ENCODE assay signal across 9 mouse cellular contexts in the genomic region with DNA sequence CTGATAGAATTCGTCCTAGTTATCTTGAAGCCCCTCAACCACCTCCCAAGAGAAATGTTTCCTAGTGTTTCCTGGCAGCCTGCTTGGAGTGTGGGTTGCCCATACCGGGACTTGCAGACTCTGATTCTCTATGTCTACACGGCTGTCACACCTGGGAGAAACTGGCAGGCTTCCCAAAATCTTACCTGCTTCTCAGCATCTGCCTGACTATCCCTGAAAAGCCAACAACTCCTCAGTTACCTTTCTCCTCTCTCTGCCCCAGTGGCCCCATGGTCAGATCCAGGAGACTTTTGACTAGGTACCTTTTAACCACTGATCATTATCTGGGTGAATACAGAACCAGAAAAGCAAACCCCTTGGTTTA. TPM values are rescaled to one million over a fixed set of nuclear protein-coding genes. Genes with fewer than 3 reads are reported as not detected.
DNase-seq lines count a peak whose midpoint lies in the region; ATAC-seq and TF ChIP-seq lines count a peak whose summit lies in the region.
"Had no signal": no experiment of that assay in that cellular context is flagged by ENCODE, and none has a peak within 500 bp of the region (broad histone marks: within the 10 kb centered on the region; RNA-seq: fewer than 3 reads in every experiment).

No protein-coding gene starts in this region.

- intact Hi-C loops in gastrocnemius, adult 2 months (cut with DNase I) = no loop called here
- intact Hi-C loops in gastrocnemius, postnatal 36 days (cut with DNase I) = no loop called here

- peak overlapping the region; percentile 90; the same call in 1 of the 2 replicates for H3K27ac ChIP-seq in gastrocnemius, adult 2 months
- no peak overlapping the region for H3K27ac ChIP-seq in neural tube, embryonic 11.5 days (ENCODE audit: low read depth, low read length)
- 0 out of 2 replicates have a peak overlapping the region, but pooled peaks have one; percentile 87 for H3K27ac ChIP-seq in liver, embryonic 12.5 days

- peaks cover 9% of the 10 kb centered on the region for H3K4me1 ChIP-seq in neural tube, embryonic 11.5 days (ENCODE audit: control insufficient read depth, insufficient read depth, low read length)
- peaks cover 54% of the 10 kb centered on the region for H3K4me1 ChIP-seq in liver, embryonic 12.5 days

- DNase-seq in gastrocnemius, adult 2 months = no peak
- no peak for DNase-seq in gastrocnemius, postnatal 36 days
- no peak for DNase-seq in neural tube, embryonic 11.5 days (ENCODE audit: low spot score)
- no peak for DNase-seq in neural tube, embryonic 10.5 days (ENCODE audit: extremely low spot score, low spot score)
- DNase-seq in frontal cortex, postnatal 36 days (ENCODE audit: low spot score in 2 of 2) = no peak
- no peak for DNase-seq in layer of hippocampus, postnatal 25 days (ENCODE audit: extremely low spot score in 1 of 2, low spot score in 1 of 2)
- no peak for DNase-seq in layer of hippocampus, postnatal 10 days (ENCODE audit: low spot score in 2 of 2)

- H3K4me2 ChIP-seq in neural tube, embryonic 11.5 days (ENCODE audit: low read depth) = peak overlapping the region; percentile 82; the same call in 1 of the 2 replicates
- H3K4me2 ChIP-seq in liver, embryonic 12.5 days = peak overlapping the region; percentile 95

- peak overlapping the region; percentile 85 for H3K4me3 ChIP-seq in gastrocnemius, adult 2 months
- H3K4me3 ChIP-seq in neural tube, embryonic 11.5 days (ENCODE audit: low read depth, low read length) = no peak overlapping the region
- peak overlapping the region; percentile 85 for H3K4me3 ChIP-seq in liver, embryonic 12.5 days

- no peak for ATAC-seq in neural tube, embryonic 11.5 days (ENCODE audit: insufficient read depth, low FRiP score, low TSS enrichment)
- ATAC-seq in liver, embryonic 12.5 days = no peak

- no peaks in the 10 kb centered on the region for H3K36me3 ChIP-seq in neural tube, embryonic 11.5 days (ENCODE audit: control insufficient read depth, insufficient read depth, low read length)
- no peaks in the 10 kb centered on the region for H3K36me3 ChIP-seq in liver, embryonic 12.5 days

- H3K9ac ChIP-seq in neural tube, embryonic 11.5 days (ENCODE audit: low read length) = no peak overlapping the region
- H3K9ac ChIP-seq in liver, embryonic 12.5 days = peak overlapping the region; percentile 90

- no peaks in the 10 kb centered on the region for H3K9me3 ChIP-seq in neural tube, embryonic 11.5 days (ENCODE audit: control insufficient read depth, low read length)
- H3K9me3 ChIP-seq in liver, embryonic 12.5 days (replicated peaks) = no peaks in the 10 kb centered on the region

- WGBS in neural tube, embryonic 11.5 days = 80% methylated on average over 3 of the region's 3 CpGs
- WGBS in liver, embryonic 12.5 days (ENCODE audit: insufficient replicate concordance) = 56% methylated on average over 3 of the region's 3 CpGs

- TF ChIP-seq CTCF in gastrocnemius, adult 2 months (IDR thresholded peaks at IDR 0.05) = no peak

- 0 out of 2 replicates have a peak, but pooled peaks cover 3% of the 10 kb centered on the region for H3K27me3 ChIP-seq in neural tube, embryonic 11.5 days (ENCODE audit: control insufficient read depth, insufficient read depth, low read length)
- 0 out of 2 replicates have a peak, but pooled peaks cover 7% of the 10 kb centered on the region for H3K27me3 ChIP-seq in liver, embryonic 12.5 days (replicated peaks)

RNA-seq across cellular contexts. Expression of gene Ptpra, which starts 1.6 kb away (rescaled TPM):
- total RNA-seq in gastrocnemius, adult 2 months (2021) = 10 to 100 TPM; 16.0 to 23.3 TPM
- 10 to 100 TPM; 15.5 to 20.6 TPM for total RNA-seq in gastrocnemius, postnatal 36 days (2021)
- polyA plus RNA-seq in neural tube, embryonic 11.5 days (2014; fragmentation: Nextera tagmentation; extraction: Ambion mirVana) = 103 and 105 TPM in 2 replicates
- 51.3 and 57.7 TPM in 2 replicates for polyA plus RNA-seq in liver, embryonic 12.5 days (2016; fragmentation: Nextera tagmentation; extraction: Ambion mirVana)
- total RNA-seq in layer of hippocampus, postnatal 25 days (2021) = 100 to 1,000 TPM; 322 to 337 TPM
- 100 to 1,000 TPM; 283 to 297 TPM for total RNA-seq in layer of hippocampus, postnatal 10 days (2021)

RNA-seq across cellular contexts. Expression of gene Pced1a, which starts 27.2 kb away (rescaled TPM):
- 1 to 10 TPM; 4.5 to 5.0 TPM for total RNA-seq in gastrocnemius, adult 2 months (2021)
- total RNA-seq in gastrocnemius, postnatal 36 days (2021) = 1 to 10 TPM; 2.8 to 4.0 TPM
- 7.7 and 9.0 TPM in 2 replicates for polyA plus RNA-seq in neural tube, embryonic 11.5 days (2014; fragmentation: Nextera tagmentation; extraction: Ambion mirVana)
- polyA plus RNA-seq in liver, embryonic 12.5 days (2016; fragmentation: Nextera tagmentation; extraction: Ambion mirVana) = 5.2 and 5.7 TPM in 2 replicates
- total RNA-seq in layer of hippocampus, postnatal 25 days (2021) = 10 to 100 TPM; 22.4 to 25.4 TPM
- total RNA-seq in layer of hippocampus, postnatal 10 days (2021) = 10 to 100 TPM; 19.1 to 23.3 TPM

RNA-seq across cellular contexts. Expression of gene Vps16, which starts 27.6 kb away (rescaled TPM):
- total RNA-seq in gastrocnemius, adult 2 months (2021) = 10 to 100 TPM; 15.7 to 19.1 TPM
- total RNA-seq in gastrocnemius, postnatal 36 days (2021) = 10 to 100 TPM; 14.9 to 18.7 TPM
- polyA plus RNA-seq in neural tube, embryonic 11.5 days (2014; fragmentation: Nextera tagmentation; extraction: Ambion mirVana) = 77.7 and 85.7 TPM in 2 replicates
- polyA plus RNA-seq in liver, embryonic 12.5 days (2016; fragmentation: Nextera tagmentation; extraction: Ambion mirVana) = 54.9 and 64.5 TPM in 2 replicates
- 10 to 100 TPM; 91.6 to 95.2 TPM for total RNA-seq in layer of hippocampus, postnatal 25 days (2021)
- total RNA-seq in layer of hippocampus, postnatal 10 days (2021) = 10 to 100 TPM; 87.1 to 98.7 TPM

RNA-seq across cellular contexts. Expression of gene Tmem239, which starts 45.4 kb away (rescaled TPM):
- total RNA-seq in gastrocnemius, adult 2 months (2021) = not detected
- total RNA-seq in gastrocnemius, postnatal 36 days (2021) = not detected
- 0.17 TPM in 1 of 2 replicates, not detected in the other for polyA plus RNA-seq in neural tube, embryonic 11.5 days (2014; fragmentation: Nextera tagmentation; extraction: Ambion mirVana)
- not detected in 2 replicates for polyA plus RNA-seq in liver, embryonic 12.5 days (2016; fragmentation: Nextera tagmentation; extraction: Ambion mirVana)
- not detected for total RNA-seq in layer of hippocampus, postnatal 25 days (2021)
- not detected for total RNA-seq in layer of hippocampus, postnatal 10 days (2021)
- total RNA-seq: left cerebral cortex, postnatal 36 days had no signal

RNA-seq across cellular contexts. Expression of gene 1700020A23Rik, which starts 46.6 kb away (rescaled TPM):
- not detected for total RNA-seq in gastrocnemius, adult 2 months (2021)
- total RNA-seq in gastrocnemius, postnatal 36 days (2021) = not detected
- polyA plus RNA-seq in neural tube, embryonic 11.5 days (2014; fragmentation: Nextera tagmentation; extraction: Ambion mirVana) = not detected in 2 replicates
- not detected in 2 replicates for polyA plus RNA-seq in liver, embryonic 12.5 days (2016; fragmentation: Nextera tagmentation; extraction: Ambion mirVana)
- not detected for total RNA-seq in layer of hippocampus, postnatal 25 days (2021)
- not detected for total RNA-seq in layer of hippocampus, postnatal 10 days (2021)
- total RNA-seq: left cerebral cortex, postnatal 36 days had no signal

Comparison
In these comparisons a context has a peak if more than half of its experiments do, and no peak if none do; other contexts are left out.
1. RNA of gene Ptpra, which starts 1.6 kb away (total RNA-seq): 322 to 337 TPM in layer of hippocampus, postnatal 25 days and 283 to 297 TPM in layer of hippocampus, postnatal 10 days; 16.0 to 23.3 TPM in gastrocnemius, adult 2 months and 15.5 to 20.6 TPM in gastrocnemius, postnatal 36 days; every median in the first group is over 10 times any median in the second.
2. RNA of gene Vps16, which starts 27.6 kb away (total RNA-seq): 87.1 to 98.7 TPM in layer of hippocampus, postnatal 10 days and 91.6 to 95.2 TPM in layer of hippocampus, postnatal 25 days; 15.7 to 19.1 TPM in gastrocnemius, adult 2 months and 14.9 to 18.7 TPM in gastrocnemius, postnatal 36 days; every median in the first group is over 4 times any median in the second.